Mouse (Mus musculus) small intestine, adult 2 months (tissue): ENCODE results near the gene Get4. TPM values are rescaled to one million over a fixed set of nuclear protein-coding genes. Genes with fewer than 3 reads are reported as not detected.
A peak's percentile ranks its signal among the peaks of the same experiment; 100 is the strongest.

ENCODE experiments used
- H3K27ac ChIP-seq: fragments of 200-500 bp; 2 replicates; pipeline ENCODE4 v1.5.1; 2012; ENCODE audit warnings: low read depth, low read length, control low read depth, inconsistent platforms; ENCODE audit not compliant: insufficient read depth
- H3K27me3 ChIP-seq: fragments of 200-500 bp; 2 replicates; pipeline ENCODE4 v1.6.1; 2012; ENCODE audit warnings: mild to moderate bottlenecking, moderate library complexity, low read length, inconsistent platforms; ENCODE audit not compliant: control insufficient read depth, insufficient read depth
- H3K36me3 ChIP-seq: fragments of 200-500 bp; 2 replicates; pipeline ENCODE4 v1.6.1; 2012; ENCODE audit warnings: mild to moderate bottlenecking, low read length, control low read depth, inconsistent platforms; ENCODE audit not compliant: control insufficient read depth, insufficient read depth
- H3K4me1 ChIP-seq: fragments of 200-500 bp; 2 replicates; pipeline ENCODE4 v1.6.1; 2012; ENCODE audit warnings: low read length, inconsistent platforms, mixed read lengths; ENCODE audit not compliant: control insufficient read depth, insufficient read depth, insufficient read length
- H3K4me3 ChIP-seq: fragments of 200-500 bp; 2 replicates; pipeline ENCODE4 v1.5.1; 2012; ENCODE audit warnings: low read depth, mild to moderate bottlenecking, control low read depth, inconsistent platforms, low read length, moderate library complexity
- CTCF ChIP-seq: fragments of 200-500 bp; IDR thresholded peaks from 2 replicates; pipeline ENCODE4 v1.5.1; 2012; ENCODE audit warnings: low read depth, mild to moderate bottlenecking, control low read depth, inconsistent platforms, low read length, moderate library complexity, mixed read lengths; ENCODE audit not compliant: insufficient replicate concordance, insufficient read length; ENCODE audit errors: extremely low read depth
- POLR2A ChIP-seq: fragments of 200-500 bp; IDR thresholded peaks from 2 replicates; pipeline ENCODE4 v1.6.1; 2012; ENCODE audit warnings: low read depth, mild to moderate bottlenecking, control low read depth, inconsistent platforms, low read length, moderate library complexity
- WGBS: fragments of 180-500 bp; shearing (Covaris S2); methylation state at CpG from one replicate; pipeline ENCODE4 v1.1.7; 2018; 5-methylcytosine and 5-hydroxymethylcytosine counted together
- polyA plus RNA-seq: library from polyadenylated mRNA; depleted of rRNA; stranded (reverse); fragments of >200 nt; gene quantifications from 2 replicates; pipeline ENCODE4 v1.2.3, GENCODE M21; 2012; rRNA removed

Get4 gene
- polyA plus RNA-seq, 1 experiment: 240 TPM

DNA sequence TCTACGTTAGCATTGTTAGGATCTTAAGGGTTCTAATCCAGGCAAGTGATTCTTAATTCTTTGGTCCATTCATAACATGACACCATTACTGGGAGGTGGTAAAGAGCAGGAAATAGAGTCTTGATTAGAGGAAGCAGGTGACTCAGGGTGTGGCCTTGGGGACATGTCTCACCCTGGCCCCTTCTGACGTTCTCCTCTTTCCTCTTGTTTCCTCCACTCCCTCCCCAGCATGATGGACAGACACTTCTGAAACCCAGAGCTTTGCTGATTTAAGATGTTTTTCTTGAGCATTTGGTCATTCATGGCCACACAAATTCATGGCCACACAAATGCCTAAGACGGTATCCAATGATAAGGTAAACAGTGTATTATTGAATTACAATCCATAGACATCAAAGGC, 57.8 kb downstream of the Get4 start:
- TF ChIP-seq CTCF: no peak
- TF ChIP-seq POLR2A: no peak
- H3K4me3 ChIP-seq: no peak overlapping the region
- no peaks in the 10 kb centered on the region for H3K27me3 ChIP-seq
- WGBS: 57% methylated on average over 3 of the region's 3 CpGs
- H3K4me1 ChIP-seq: peaks cover 39% of the 10 kb centered on the region
- peak overlapping the region; percentile 47; the same call in 1 of the 2 replicates for H3K27ac ChIP-seq
- peaks cover 18% of the 10 kb centered on the region for H3K36me3 ChIP-seq

DNA sequence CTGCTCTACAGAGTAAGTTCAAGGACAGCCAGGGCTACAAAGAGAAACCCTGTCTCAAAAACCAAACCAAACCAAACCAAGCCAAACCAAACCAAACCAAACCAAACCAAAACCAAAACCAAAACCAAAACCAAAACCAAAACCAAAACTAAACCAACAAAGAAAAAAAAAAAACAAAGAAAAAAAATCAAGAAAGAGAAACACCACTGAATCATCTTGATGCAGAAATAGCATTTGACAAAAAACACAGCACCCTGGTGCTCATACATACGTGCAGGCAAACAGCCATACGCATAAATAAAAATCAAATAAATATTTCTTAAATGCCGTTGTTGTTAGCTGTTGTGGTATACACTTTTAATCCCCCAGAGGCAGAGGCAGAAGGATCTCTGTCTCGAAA, 58.4 kb downstream of the Get4 start:
- H3K27me3 ChIP-seq: no peaks in the 10 kb centered on the region
- peak overlapping the region; percentile 47; the same call in 1 of the 2 replicates for H3K27ac ChIP-seq
- no peak overlapping the region for H3K4me3 ChIP-seq
- peaks cover 13% of the 10 kb centered on the region for H3K36me3 ChIP-seq
- TF ChIP-seq POLR2A (no peak), CTCF (no peak)
- WGBS: 87% methylated on average over 4 of the region's 4 CpGs
- H3K4me1 ChIP-seq: peaks cover 43% of the 10 kb centered on the region

GRCm38 (mm10) chr5:139311822-139312221, 59.7 kb downstream of the Get4 start:
- no peak overlapping the region for H3K4me3 ChIP-seq
- TF ChIP-seq POLR2A: no peak
- no peak for TF ChIP-seq CTCF
- peaks cover 5% of the 10 kb centered on the region for H3K36me3 ChIP-seq
- H3K27me3 ChIP-seq: no peaks in the 10 kb centered on the region
- H3K27ac ChIP-seq: no peak overlapping the region
- H3K4me1 ChIP-seq: peaks cover 53% of the 10 kb centered on the region
- 94% methylated on average over 9 of the region's 9 CpGs for WGBS

- H3K27me3 ChIP-seq: no peaks in the 10 kb centered on the region
- peaks cover 54% of the 10 kb centered on the region for H3K4me1 ChIP-seq
- H3K36me3 ChIP-seq: peaks cover 2% of the 10 kb centered on the region; the same call in 1 of the 2 replicates
- 0 out of 2 replicates have a peak overlapping the region, but pooled peaks have one; percentile 78 for H3K27ac ChIP-seq
- WGBS: 63% methylated on average over 9 of the region's 9 CpGs
- TF ChIP-seq CTCF (no peak), POLR2A (no peak)
- no peak overlapping the region for H3K4me3 ChIP-seq
Observed at GRCm38 (mm10) chr5:139313536-139313935, 61.4 kb downstream of the Get4 start.

- no peak overlapping the region for H3K4me3 ChIP-seq
- H3K4me1 ChIP-seq: peaks cover 54% of the 10 kb centered on the region
- no peaks in the 10 kb centered on the region; the same call in 1 of the 2 replicates for H3K36me3 ChIP-seq
- TF ChIP-seq CTCF (no peak), POLR2A (no peak)
- no peaks in the 10 kb centered on the region for H3K27me3 ChIP-seq
- peak overlapping the region; percentile 78 for H3K27ac ChIP-seq
- WGBS: 30% methylated on average over 12 of the region's 12 CpGs
Observed at GRCm38 (mm10) chr5:139314941-139315642, 63.0 kb downstream of the Get4 start.

- Histone ChIP-seq H3K36me3 (peaks cover 6% of the 10 kb centered on the region), H3K4me3 (peak overlapping the region; percentile 24; the same call in 1 of the 2 replicates), H3K27me3 (no peaks in the 10 kb centered on the region), H3K4me1 (peaks cover 54% of the 10 kb centered on the region), H3K27ac (peak overlapping the region; percentile 99)
- 0 out of 2 replicates have a peak, but pooled peaks have one; percentile 45 for TF ChIP-seq POLR2A
- no peak for TF ChIP-seq CTCF
- WGBS: 33% methylated on average over 6 of the region's 6 CpGs
Observed at GRCm38 (mm10) chr5:139316982-139317675, 65.0 kb downstream of the Get4 start.

GRCm38 (mm10) chr5:139317751-139318504, 65.8 kb downstream of the Get4 start:
- Histone ChIP-seq H3K27me3 (no peaks in the 10 kb centered on the region), H3K4me3 (peak overlapping the region; percentile 24), H3K36me3 (peaks cover 6% of the 10 kb centered on the region), H3K4me1 (peaks cover 55% of the 10 kb centered on the region), H3K27ac (peak overlapping the region; percentile 99)
- 50% methylated on average over 21 of the region's 21 CpGs for WGBS
- TF ChIP-seq CTCF: no peak
- 0 out of 2 replicates have a peak, but pooled peaks have one; percentile 11 for TF ChIP-seq POLR2A

Other genes starting within 250 kb of the Get4 start
- 2.2 and 3.8 TPM in 2 replicates for gene Prkar1b, start 102.3 kb upstream of the Get4 start, polyA plus RNA-seq
- gene Dnaaf5, start 102.1 kb upstream of the Get4 start, polyA plus RNA-seq: 12.0 and 16.4 TPM in 2 replicates
- gene Sun1, start 51.7 kb upstream of the Get4 start, polyA plus RNA-seq: 15.4 and 27.5 TPM in 2 replicates
- gene Adap1, start 73.3 kb downstream of the Get4 start, polyA plus RNA-seq: 57.8 and 234 TPM in 2 replicates
- 58.8 and 104 TPM in 2 replicates for gene Cox19, start 99.1 kb downstream of the Get4 start, polyA plus RNA-seq
- gene Cyp2w1, start 100.3 kb downstream of the Get4 start, polyA plus RNA-seq: 0.32 and 2.0 TPM in 2 replicates
- gene Gpr146, start 125.4 kb downstream of the Get4 start, polyA plus RNA-seq: 4.0 and 6.8 TPM in 2 replicates
- gene C130050O18Rik, start 153.0 kb downstream of the Get4 start, polyA plus RNA-seq: 3.0 and 3.5 TPM in 2 replicates
- 1.8 and 2.1 TPM in 2 replicates for gene Gper1, start 170.8 kb downstream of the Get4 start, polyA plus RNA-seq
- 6.1 and 6.2 TPM in 2 replicates for gene 3110082I17Rik, start 208.2 kb downstream of the Get4 start, polyA plus RNA-seq
- gene Zfand2a, start 232.2 kb downstream of the Get4 start, polyA plus RNA-seq: 9.6 and 22.6 TPM in 2 replicates